Mouse (Mus musculus) retina, postnatal 1 day (tissue): ENCODE data around the gene Sorcs2.

ENCODE experiments used
- DNase-seq: peaks from one replicate; pipeline ENCODE4 v3.0.0-alpha.2; 2012

Gene Sorcs2

DNA sequence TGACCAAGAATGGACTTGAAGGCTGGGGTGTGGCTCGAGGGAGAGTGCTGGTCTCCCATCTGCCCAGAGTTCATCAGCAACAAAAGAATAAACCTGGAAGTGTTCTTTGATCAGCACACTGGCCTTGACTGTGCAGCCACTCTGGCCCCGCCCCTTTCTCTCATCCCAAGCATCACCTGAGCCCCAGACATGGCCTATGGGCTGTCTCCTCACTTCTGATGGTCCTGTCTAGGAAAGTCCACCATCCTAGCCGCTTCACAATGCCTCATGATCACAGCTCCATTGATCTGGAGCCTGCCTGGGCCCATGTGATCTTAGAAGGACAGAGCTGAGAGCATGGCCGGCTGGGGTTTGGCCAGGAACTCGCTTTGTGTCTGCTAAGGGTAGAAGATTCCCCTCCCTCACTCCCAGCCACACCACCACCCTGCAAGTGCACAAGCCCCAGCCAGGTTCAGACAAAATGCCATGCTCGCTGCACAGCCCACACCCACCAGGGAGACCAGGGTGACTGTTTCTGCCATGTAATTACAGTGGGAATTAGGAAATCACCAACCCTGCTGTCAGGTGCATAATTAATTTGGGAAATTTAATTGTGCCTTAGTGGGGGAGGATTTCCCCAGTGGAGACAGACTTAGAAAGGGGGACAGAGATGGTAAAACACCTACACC lies 231.5 kb downstream of the Sorcs2 start:
- no peak for DNase-seq

DNA sequence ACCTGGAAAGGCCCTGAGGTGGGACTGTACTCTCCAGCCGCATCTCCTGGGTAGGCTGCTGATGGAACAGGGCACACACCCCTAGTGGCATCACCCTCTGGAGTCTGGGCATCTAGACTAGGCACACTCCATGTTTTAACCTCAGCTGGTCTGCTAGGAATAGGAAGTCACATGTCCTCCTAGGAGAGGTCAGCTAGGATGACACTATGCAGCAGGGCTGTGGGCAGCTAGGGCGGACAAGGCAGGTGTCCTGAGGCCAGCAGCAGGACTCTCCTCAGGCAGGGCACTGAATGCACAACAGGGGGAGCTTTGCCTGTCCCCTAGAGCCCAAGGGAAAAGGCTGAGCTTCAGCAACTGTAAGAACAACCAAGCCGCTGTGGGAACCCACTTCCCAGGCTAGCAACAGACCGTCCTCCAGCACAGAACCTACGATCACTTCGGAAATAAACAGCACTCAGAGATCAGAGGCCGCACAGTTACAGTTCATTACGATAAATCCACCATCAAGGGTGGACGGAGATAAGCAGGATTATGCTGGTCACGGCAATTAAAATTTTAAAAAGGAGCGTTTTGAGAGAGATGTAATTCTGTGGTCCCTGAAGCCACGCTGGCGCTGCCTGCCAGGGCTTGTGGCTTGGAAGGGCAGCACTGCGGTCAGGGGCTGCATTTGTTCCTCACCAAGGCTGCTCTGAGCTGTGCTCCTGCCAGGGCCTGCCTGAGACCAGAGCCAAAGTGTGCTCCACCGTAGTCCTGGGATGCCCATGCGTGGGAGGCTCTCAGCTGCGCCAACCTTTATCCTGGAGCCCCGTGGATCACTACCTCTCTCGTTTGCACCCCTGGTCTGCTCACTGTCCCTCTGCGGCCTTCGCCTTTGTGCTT lies 232.3 kb downstream of the Sorcs2 start:
- no peak for DNase-seq

DNA sequence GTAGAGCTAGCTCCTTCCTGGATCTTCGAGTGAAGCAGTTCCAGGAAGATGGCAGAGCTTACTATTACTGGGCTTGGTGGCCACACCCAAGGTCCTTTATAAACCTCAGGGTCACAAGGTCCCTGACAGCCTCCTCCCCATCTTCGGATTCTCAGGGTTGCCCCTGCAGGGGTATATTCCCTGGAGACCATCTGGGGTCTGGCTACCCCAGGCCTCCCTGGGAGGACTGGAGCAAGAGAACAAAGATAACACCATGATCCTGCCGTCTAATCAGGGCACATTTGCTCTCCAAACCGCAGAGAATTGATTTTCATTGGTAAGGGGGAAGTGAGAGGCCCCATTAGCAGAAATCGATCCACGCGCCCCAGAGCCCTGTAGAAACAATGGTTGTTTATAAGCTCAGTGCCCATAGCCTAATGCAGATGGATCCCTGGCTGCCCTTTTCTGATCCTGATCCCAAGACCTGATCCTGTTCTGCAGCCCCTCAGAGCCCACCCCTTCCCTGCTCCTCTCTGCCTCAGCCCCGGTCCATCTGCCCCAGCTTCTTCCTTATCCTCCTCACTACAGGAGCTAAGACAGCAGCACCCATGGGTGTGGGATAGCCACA lies 243.0 kb downstream of the Sorcs2 start:
- DNase-seq: peak; percentile 32

DNA sequence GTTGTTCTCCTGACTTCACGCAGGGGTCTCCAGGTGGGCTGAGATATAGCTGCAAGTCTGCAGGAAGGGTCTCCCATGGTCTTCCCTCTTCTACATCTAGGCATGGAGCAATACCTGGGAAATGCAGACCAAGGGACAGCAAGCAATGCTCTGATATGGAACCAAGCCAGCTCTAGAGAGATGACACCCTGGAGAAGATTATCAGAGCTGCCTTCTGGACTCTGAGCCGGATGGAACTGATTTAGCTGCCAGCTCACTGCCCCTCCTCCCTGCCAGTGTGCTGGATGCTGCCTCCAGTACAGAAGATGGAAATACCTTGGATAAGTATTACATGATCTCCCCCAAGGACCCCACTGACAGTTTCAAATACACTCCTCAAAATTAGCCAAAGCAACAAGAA lies 244.7 kb downstream of the Sorcs2 start:
- no peak for DNase-seq

DNA sequence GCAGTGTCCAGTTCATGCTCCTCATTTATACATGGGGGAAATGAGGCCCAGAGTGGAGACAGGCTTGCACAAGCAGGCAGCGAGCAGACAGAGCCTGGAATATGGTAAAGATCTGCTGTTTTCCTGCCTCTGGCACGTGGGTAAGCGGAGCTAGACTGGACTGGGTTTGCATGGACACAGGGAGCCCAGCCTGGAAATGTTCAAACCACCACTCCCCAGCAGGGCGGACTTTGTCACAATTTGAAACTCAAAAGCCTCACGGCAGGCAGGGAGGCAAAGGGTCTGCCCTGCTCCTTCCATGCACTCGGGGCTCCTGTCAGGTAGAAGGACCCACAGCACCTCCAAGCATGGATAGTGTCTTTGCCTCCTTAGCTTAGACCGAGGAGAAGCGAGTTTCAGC lies 246.9 kb downstream of the Sorcs2 start:
- DNase-seq: no peak

DNA sequence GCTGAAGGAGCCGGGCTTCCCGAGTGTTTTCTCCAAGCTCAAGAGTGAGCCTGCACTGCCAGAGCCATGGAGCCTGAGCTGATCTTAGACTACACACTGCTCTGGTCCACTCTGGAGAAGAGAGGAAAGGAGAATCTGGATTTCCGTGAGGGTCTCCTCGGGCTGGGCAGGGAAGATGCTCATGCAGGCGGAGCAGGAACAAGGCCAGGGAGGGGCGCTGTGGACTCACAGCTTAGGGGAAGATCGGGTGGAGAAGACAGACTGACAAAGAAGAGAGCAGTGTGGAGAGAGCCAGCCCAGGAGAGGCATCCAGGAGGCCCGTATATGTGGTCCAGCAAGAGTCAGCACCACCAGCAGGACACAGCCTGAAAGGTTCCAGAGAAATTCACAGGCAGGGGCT lies 248.8 kb downstream of the Sorcs2 start:
- peak; percentile 37 for DNase-seq

DNA sequence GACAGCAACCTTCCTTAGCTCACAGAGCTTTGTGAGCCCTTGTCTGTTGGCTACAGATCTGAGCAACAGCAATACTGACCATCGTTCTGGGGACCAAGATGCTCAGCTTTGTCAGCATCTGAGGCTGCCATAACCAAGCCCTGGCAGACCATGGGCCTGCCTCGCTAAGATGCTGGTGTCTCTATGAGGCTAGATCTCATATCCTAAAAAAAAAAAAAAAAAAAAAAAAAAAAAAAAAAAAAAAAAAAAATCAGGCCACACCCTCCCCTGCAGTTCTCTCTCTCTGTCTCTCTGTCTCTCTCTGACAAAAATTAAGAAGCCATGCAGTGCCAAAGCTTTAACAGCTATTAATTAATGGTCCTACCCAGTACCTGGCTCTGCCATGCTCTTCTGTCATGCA lies 251.3 kb downstream of the Sorcs2 start:
- no peak for DNase-seq

DNA sequence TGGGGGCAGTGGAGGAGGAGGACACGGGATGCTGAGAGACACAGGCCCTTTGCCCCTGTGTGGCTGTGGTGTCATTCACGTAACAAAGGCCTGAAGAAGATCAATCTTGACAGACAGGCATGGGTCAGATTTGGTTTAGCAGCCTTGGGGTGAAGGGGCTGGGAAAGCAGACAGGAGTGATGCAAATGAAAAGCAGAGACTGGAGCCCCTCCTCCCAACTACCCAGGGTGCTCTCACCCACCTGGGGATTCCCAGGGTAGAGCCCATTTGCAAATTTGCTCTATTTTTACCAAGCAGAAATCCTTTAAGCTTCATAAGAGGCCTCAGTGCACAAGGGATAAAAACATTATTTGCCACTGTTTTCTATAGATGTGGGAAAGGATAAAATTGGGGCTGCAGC lies 253.4 kb downstream of the Sorcs2 start:
- DNase-seq: peak; percentile 72

DNA sequence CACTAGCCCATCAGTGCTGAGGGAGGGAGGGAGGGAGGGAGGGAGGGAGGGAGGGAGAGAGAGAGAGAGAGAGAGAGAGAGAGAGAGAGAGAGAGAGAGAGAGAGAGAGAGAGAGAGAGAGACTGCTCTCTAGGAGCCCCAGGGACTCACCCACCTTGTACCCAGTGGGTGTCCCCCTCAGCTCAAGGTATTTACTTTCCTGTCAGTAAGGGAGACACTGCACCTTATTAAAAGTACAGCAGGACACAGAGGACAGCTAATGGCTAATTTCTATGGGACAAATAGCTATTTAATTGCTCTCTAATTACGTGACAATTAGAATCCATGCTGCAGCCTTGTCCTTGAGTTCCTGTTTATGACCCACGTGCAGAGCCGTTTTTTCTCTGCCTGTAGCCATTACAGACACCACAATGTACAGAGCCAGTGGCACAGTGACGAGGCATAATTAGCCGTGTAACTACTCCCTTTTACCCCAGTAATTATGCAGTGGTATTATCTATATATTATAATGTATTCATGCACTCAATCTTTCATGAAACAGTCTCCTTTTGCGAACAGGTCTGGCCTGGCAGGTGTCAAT lies 256.2 kb downstream of the Sorcs2 start:
- peak; percentile 67 for DNase-seq

DNA sequence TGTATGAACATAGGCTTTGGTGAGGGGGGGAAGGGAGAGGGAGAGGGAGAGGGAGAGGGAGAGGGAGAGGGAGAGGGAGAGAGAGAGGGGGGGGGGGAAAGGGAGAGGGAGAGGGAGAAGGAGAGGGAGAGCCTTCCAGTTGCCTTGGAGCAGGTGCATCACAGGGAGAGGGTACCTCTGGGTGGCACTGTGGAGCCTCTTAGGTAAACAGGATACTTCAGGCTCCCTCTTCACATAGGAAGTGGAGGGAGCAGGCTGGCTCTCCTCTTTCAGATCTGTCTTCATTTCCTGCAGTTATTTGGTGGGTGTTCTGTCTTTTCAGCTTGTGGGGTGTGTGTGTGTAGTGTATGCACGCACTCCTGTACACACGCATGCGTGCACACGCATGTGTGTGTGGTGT lies 256.8 kb downstream of the Sorcs2 start:
- peak; percentile 60 for DNase-seq

DNA sequence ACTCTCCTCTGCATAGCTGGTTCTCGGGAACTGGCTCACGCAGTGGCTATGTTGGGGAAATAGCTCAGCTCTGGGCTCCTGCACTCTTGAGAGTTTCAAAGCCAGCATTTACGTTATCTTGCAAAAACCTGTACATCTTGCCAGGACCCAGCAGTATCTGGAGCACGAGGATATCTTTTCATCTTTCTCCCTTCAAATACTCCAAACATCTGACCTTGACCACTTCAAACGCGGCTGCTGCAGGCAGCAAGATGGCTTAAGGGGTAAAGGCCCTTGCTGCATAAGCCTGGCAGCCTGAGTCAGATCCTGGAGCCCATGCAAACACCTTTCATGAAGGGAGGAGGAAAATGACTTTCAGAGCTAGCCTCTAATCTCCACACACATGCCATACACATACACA lies 258.2 kb downstream of the Sorcs2 start:
- DNase-seq: no peak

DNA sequence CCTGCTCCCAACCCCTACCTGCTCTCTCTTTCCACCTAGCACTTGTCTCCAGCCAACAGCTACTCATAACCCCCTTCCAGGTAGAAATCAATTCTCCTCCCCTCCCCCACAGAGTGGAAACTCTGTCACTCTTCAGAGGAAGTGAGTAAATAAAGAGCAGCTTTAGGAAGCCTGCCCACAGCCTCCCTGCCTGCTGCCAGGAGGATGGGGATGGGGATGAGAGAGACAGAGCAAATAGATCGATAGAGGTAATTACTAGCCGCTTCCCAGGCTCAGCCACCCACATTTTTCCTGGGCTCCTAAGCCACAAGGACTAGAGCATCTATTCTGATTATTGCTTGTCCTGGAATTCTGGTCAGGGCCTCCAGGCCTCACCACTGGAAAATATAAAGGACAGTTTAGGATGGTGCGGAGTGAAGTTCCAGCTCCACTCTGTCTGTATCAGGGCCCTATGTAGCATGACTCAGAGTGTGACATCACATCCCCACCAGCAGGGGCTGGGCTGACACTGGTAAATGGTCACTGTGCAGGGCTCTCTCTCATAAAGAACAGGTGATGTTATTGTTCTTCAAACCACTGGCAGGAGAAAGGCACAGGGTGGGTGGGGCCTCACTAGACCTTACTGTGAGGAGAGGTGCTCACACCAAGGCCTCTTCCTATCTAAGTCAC lies 261.9 kb downstream of the Sorcs2 start:
- no peak for DNase-seq

DNA sequence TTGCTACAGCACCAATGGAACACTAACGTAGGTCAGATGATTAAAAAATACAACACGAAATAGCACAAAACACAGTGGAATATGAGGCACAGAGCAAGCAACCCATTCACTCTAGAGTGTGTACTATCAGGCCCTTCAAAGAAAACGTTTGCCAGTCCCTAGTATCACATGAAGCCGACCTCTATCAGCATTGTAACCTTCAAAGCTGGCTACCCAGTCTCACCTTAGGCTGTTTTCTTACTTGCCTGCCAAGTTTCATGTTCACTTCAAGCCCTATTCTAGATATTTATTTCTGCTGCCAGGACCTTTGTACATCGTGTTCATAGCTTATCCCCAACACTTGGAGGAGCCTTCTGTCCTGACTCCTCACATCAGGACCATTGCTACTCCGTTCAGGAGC lies 263.6 kb downstream of the Sorcs2 start:
- no peak for DNase-seq

DNA sequence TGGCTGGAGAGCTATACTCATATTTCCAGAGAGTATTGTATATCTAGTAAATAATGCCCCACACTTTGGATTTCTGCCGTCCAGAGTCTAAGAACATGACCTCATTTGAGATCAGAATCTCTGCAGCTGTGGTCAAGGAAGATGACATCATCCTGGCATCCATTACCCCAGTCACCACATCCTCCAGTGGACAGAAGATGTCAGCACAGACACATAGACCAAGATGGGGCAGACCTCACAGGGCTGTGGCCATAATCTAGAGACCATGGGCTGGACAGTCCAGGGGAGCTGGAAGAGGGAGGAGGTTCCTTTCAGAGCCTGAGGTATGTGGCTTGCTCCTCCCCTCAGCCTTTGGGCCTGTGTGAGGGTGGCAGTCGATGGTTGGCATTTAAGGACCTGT lies 264.0 kb downstream of the Sorcs2 start:
- DNase-seq: no peak

DNA sequence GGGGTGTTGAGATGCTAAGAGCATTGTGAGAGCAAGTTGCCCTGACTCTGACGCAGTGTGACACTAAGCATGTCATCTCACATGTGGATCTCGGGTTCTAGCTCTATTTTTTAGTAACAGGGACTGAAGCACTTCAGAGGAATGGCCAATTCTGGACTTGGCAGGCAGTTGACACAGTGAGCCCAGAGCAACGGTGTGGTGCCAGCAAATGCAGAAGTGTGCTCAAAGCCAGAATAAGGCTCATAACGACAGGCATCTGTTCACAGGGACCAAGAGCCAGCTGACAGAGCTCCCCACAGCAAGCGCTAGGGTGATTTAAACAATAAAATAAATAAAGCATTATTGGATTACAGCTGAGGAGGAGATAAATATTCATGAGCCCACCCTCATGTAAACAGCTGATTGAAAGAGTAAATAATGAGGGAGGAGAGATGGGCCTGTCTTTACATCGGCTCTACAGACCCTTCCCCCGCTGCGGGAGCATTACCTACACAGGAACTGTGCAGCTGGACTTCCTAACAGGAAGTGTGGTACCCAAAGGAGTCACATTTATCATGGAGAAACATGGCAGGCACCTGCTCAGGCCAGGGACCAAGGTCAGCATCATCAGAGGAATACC lies 267.4 kb downstream of the Sorcs2 start:
- DNase-seq: peak; percentile 36

DNA sequence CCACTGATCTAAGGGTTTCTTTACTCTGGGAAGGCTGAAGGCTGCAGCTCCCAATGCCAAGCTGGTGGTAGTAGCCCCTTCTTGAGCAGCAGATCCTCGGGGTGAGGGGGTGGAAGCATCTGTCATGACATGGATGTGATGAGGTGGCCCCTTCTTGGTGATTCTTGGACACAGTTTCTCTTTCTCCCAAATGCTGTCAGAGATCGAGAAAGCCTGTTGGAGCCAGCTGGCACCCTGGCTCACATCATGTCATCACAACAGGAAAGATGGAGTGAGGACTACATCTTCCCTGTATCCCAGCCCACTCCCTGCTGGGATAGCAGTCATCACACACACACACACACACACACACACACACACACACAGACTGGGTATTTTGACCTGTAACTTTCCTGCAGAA lies 268.3 kb downstream of the Sorcs2 start:
- DNase-seq: no peak

DNA sequence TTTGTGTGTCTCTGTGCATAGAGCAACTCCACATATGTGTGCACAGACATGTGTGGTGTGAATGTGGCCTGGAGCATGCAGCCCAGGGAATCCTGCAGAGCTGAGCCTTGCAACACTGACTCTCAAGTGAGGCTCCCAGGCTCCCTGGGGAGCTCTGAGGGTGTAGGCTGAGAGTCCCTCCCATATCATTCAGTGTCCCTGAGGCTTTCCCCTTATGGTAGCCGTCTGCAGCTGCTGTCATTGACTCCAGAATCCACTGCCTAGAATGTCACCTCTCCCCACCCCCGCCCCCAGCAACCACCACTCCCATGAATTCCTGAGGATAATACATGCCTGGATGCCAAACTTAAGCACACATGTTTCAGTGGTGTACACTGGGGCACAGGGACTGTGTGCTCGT lies 269.4 kb downstream of the Sorcs2 start:
- no peak for DNase-seq

DNA sequence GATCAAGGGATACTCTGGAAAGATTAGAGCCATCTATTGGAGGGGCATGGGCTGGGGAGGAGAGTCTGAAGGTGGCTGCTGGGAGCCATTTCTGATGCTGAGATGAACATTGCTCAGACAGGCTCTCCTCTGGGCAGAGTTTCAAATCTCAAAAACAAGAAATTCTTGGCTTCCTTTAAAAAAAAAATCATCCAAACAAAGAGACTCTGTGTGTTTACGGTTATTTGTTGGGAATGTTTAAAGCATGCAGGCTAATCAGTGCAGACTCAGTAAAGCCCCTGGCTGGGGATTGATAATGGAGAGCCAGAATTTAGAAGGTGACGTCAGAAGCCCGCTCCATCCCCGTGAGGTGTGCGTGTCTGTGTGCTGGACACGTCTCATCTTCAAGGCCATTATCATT lies 272.9 kb downstream of the Sorcs2 start:
- no peak for DNase-seq

DNA sequence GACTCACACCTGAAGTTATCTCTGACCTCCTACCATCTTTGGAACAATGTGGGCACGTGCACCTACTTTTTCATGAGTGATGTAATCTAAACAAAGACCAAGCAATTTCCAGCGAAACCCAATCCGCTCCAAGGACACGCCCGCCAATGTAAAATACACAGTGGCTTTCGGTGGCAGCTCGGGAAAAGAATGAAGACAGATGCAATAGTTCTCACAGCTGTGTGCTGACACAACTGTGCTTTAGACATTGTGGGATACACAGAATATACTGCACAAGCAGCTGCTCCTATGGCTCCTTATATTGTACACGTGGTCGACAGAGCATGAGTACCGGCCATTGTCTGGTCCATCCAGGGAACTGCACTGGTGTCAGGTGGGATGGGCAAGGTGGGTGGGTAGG lies 275.0 kb downstream of the Sorcs2 start:
- DNase-seq: no peak

DNA sequence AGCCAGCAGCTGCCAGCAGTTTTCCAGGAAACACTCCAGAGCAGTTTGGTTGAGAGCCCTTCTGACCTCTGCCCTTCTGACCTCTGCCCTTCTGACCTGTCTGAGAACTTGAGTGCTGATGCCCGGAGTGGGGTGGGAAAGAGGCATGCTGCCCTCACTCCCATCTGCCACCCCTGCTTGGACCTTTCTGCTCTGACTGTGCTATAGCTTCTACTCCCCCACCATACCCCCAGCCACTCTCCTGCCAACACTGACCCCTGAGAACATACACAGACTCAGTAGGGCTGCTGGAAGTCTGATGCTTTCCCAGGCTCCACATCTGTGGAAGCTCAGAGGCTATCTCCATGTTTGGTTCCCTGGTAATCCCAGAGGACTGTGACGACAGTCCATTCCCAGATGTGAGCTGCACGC lies 277.0 kb downstream of the Sorcs2 start:
- no peak for DNase-seq

DNA sequence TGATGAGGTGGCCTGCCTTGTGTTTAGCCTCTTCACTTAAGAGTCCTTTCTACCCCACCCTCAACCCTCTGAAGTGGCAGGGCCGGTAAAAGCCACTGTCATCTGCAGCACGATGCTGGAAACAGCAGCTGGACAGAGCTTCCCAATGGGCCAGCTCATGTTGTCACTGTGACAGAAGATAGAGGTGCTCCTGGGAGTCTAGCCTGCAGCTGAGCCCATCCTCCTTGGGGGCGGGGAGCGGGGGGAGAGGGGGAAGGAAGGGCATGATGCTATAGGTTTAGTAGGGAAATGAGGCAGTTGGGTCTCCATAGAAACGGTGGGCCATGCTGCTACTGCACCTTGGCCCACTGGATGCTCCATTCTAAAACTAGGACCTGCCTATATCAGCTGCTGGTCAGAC lies 279.9 kb downstream of the Sorcs2 start:
- DNase-seq: no peak

DNA sequence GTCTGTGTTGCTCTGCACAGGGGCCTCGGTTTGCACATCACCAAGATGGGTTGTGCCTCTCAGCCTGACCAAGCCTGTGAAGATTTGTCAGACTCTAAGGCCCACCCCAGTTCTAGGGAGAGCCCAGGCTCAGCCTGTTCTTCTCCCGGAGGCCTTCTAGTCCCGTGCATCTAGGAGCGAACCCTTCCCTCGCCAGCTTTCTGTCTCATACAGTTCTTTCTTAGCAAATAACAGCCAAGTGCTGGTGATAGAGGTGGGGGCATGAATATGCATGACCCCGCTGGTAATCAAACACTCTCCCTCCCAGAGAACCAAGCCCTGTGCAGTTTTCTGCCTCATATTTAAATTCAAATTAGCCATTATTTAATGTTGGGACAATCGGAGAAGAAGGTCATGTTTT lies 282.4 kb downstream of the Sorcs2 start:
- no peak for DNase-seq

DNA sequence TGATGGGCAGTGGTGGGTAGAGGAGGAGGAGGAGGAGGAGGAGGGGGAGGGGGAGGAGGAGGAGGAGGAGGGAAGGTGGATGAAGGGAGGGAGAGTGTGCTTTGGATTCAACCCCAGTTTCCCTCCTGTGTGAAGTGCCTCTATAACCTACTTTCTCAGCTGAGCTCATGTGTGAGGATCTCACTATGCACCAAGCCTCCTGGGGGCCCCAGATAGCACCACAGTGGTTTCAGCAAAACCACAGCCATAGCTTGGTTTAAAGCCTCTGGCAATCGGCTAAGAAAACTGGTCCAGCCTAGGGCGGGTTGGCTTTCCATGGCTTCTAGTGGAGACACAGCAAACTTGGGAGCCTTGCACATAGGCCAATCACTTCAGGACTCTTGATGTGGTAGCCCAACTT lies 284.2 kb downstream of the Sorcs2 start:
- no peak for DNase-seq
